Mouse (Mus musculus): ENCODE data around the gene Gm13283.
"Not testable (repeated sequence)": the region's sequence is repeated elsewhere in the genome, so short reads cannot be mapped to it uniquely, and the experiment has no call there.

DNA sequence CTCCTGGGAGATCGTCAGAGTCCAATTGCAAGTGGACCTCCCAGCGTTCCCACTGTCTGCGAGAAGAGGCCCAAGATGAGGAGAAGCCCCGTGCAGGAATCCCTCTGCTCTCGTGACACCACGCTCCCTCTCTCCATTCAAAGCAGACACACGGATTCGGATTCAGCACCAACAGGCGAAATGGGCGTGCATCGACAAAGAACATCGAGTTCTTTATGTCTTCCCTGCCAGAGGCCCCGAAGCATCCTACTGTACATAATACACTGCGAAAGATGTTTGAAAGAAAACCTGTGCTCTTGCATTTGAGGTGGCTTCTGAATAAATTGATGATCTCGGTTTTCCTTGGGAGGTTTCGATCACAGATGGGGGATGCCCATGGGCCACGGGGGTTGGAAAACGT lies 20.4 kb downstream of the Gm13283 start:
- not testable (repeated sequence) for TF ChIP-seq CTCF (IDR thresholded peaks at IDR 0.05; ENCODE audit: extremely low read depth, insufficient read depth, insufficient read length, insufficient replicate concordance); POLR2A (IDR thresholded peaks at IDR 0.05; ENCODE audit: low read depth, low read length)
